In genomic region chr17:71182211-71182721, GRCm38 (mm10) we compare ENCODE assay signal across 8 mouse cellular contexts. TPM values are rescaled to one million over a fixed set of nuclear protein-coding genes. Genes with fewer than 3 reads are reported as not detected.
A peak's percentile ranks its signal among the peaks of the same experiment; 100 is the strongest.
DNase-seq lines count a peak whose midpoint lies in the region; ATAC-seq and TF ChIP-seq lines count a peak whose summit lies in the region.

Lpin2 (plus strand) TSS chr17:71182560.

- H3K79me2 ChIP-seq in myocyte (ENCODE audit: control insufficient read depth, insufficient read depth), result peaks cover 29% of the 10 kb centered on the region

- 10% methylated on average over 6 of the region's 6 CpGs for WGBS in liver, embryonic 12.5 days (ENCODE audit: insufficient replicate concordance)

- H3K27me3 ChIP-seq in E14TG2a.4 (ENCODE audit: insufficient read depth, low read length), result peaks cover 71% of the 10 kb centered on the region
- no peaks in the 10 kb centered on the region for H3K27me3 ChIP-seq in liver, embryonic 12.5 days (replicated peaks)
- H3K27me3 ChIP-seq in myocyte (ENCODE audit: control insufficient read depth, insufficient read depth, insufficient read length), result no peaks in the 10 kb centered on the region

- peak within 1 kb of the TSS; percentile 85 for H3K4me3 ChIP-seq in E14TG2a.4 (replicated peaks; ENCODE audit: low read length)
- H3K4me3 ChIP-seq in liver, embryonic 12.5 days, result peak within 1 kb of the TSS; percentile 96
- H3K4me3 ChIP-seq in myocyte, result peak within 1 kb of the TSS; percentile 43

- H3K4me2 ChIP-seq in liver, embryonic 12.5 days, result peak within 1 kb of the TSS; percentile 94
- H3K4me2 ChIP-seq in myocyte (ENCODE audit: low read depth), result peak within 1 kb of the TSS; percentile 95

- peak within 1 kb of the TSS; percentile 73 for H3ac ChIP-seq in myocyte (ENCODE audit: control insufficient read depth, insufficient read length)

- peak within 1 kb of the TSS; percentile 96 for H3K27ac ChIP-seq in liver, embryonic 12.5 days

- ATAC-seq in liver, embryonic 12.5 days, result no peak

- no peak for DNase-seq in adrenal gland, postnatal 14 days
- peak; percentile 57 to 85 for DNase-seq in heart, adult 18-20 months
- peak; percentile 53 for DNase-seq in kidney, adult 11 months
- DNase-seq in cerebellum, postnatal 10 days, result no peak
- DNase-seq in frontal cortex, postnatal 14 days (ENCODE audit: low spot score in 2 of 2), result no peak

- no peak for TF ChIP-seq CTCF in E14TG2a.4 (conservative IDR thresholded peaks at IDR 0.05; ENCODE audit: low read length)

- no peaks in the 10 kb centered on the region for H3K9me3 ChIP-seq in E14TG2a.4 (ENCODE audit: low read length)
- no peaks in the 10 kb centered on the region for H3K9me3 ChIP-seq in liver, embryonic 12.5 days (replicated peaks)

- TF ChIP-seq POLR2A in myocyte (IDR thresholded peaks at IDR 0.05; ENCODE audit: insufficient read length, low read depth), result no peak

- H3K36me3 ChIP-seq in E14TG2a.4 (ENCODE audit: insufficient read depth, low read length) (no peaks in the 10 kb centered on the region), myocyte (ENCODE audit: control insufficient read depth, insufficient read depth) (no peaks in the 10 kb centered on the region)
- no peaks in the 10 kb centered on the region for H3K36me3 ChIP-seq in liver, embryonic 12.5 days

- peaks cover 22% of the 10 kb centered on the region for H3K4me1 ChIP-seq in E14TG2a.4 (replicated peaks; ENCODE audit: low read depth, low read length)
- peaks cover 68% of the 10 kb centered on the region for H3K4me1 ChIP-seq in liver, embryonic 12.5 days

- H3K9ac ChIP-seq in liver, embryonic 12.5 days, result peak within 1 kb of the TSS; percentile 100

TF ChIP-seq in myocyte, 11 proteins besides CTCF, POLR2A, EP300 and RAD21:
- TF ChIP-seq MAX (IDR thresholded peaks at IDR 0.05; ENCODE audit: low read depth), result no peak
- no peak for TF ChIP-seq USF1 (IDR thresholded peaks at IDR 0.05; ENCODE audit: low read depth)
- TF ChIP-seq SRF (IDR thresholded peaks at IDR 0.05; ENCODE audit: control insufficient read depth, insufficient read length, low read depth), result no peak
- no peak for TF ChIP-seq TCF3 (IDR thresholded peaks at IDR 0.05; ENCODE audit: insufficient read length, low read depth)
- TF ChIP-seq REST (IDR thresholded peaks at IDR 0.05; ENCODE audit: insufficient read depth, insufficient read length), result no peak
- no peak for TF ChIP-seq MYOD1 (IDR thresholded peaks at IDR 0.05; ENCODE audit: control insufficient read depth in 1 of 3, insufficient read length in 2 of 3, low read depth in 2 of 3)
- TF ChIP-seq TCF12 (IDR thresholded peaks at IDR 0.05; ENCODE audit: insufficient read depth, poor library complexity, severe bottlenecking), result no peak
- TF ChIP-seq MYOG (IDR thresholded peaks at IDR 0.05; ENCODE audit: control insufficient read depth in 1 of 3, insufficient read depth in 1 of 3, insufficient read length in 2 of 3, low read depth in 2 of 3), result no peak
- no peak for TF ChIP-seq POLR2AphosphoS2 (IDR thresholded peaks at IDR 0.05; ENCODE audit: insufficient read length, low read depth)
- TF ChIP-seq CEBPB (IDR thresholded peaks at IDR 0.05; ENCODE audit: insufficient read depth, poor library complexity, severe bottlenecking), result no peak
- no peak for TF ChIP-seq E2F4 (IDR thresholded peaks at IDR 0.05; ENCODE audit: insufficient read depth)

RNA-seq across cellular contexts. Expression of gene Lpin2, which starts in this region (rescaled TPM):
- total RNA-seq in adrenal gland, postnatal 14 days (2021), result 32.6 and 43.0 TPM in 2 replicates
- 10 to 100 TPM; 14.6 to 19.1 TPM for total RNA-seq in heart, adult 18-20 months (2021)
- 40.1 and 42.5 TPM in 2 replicates for polyA plus RNA-seq in liver, embryonic 12.5 days (2016; fragmentation: Nextera tagmentation; extraction: Ambion mirVana)
- 6.4 TPM for polyA plus RNA-seq in myocyte (2012; fragmentation: generic; extraction: Trizol)

Comparison
In these comparisons a context has a peak if more than half of its experiments do, and no peak if none do; other contexts are left out.
1. H3K4me3 ChIP-seq: peak in every context shown above with its lines; median percentile 96 in liver, embryonic 12.5 days; 85 in E14TG2a.4; 43 in myocyte.
2. DNase-seq: peak in heart, adult 18-20 months (2 of 2) and kidney, adult 11 months (single experiment); none in adrenal gland, postnatal 14 days (single experiment), cerebellum, postnatal 10 days (0 of 2) and frontal cortex, postnatal 14 days (0 of 2).